Mouse (Mus musculus): ENCODE results near the gene Pou2f3. TPM values are rescaled to one million over a fixed set of nuclear protein-coding genes. Genes with fewer than 3 reads are reported as not detected.

Gene Pou2f3
- polyA plus RNA-seq, 1 experiment from 2014 or later, result not detected

DNA sequence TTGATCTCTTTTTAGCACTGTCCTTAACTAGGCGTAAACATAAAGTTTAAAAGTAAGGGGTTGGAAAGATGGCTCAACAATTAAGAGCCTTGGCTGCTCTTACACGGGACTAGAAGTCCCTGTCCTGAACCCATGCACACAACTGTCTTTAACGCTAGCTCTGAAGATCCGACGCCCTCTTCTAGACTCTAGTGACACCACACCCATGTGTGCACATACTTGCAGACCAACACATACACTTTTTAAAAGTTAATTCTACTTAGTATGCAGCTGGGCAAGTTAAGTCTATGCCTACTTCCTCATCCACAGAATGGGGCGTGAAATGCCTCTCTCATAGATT lies 93.2 kb downstream of the Pou2f3 start:
- H3K4me2 ChIP-seq, result peak overlapping the region; percentile 77
- no peaks in the 10 kb centered on the region for H3K9me3 ChIP-seq
- H3K9ac ChIP-seq, result no peak overlapping the region
- ATAC-seq (ENCODE audit: low FRiP score), result peak; percentile 41; the same call in 1 of the 2 replicates
- 0 out of 2 replicates have a peak, but pooled peaks cover 3% of the 10 kb centered on the region for H3K36me3 ChIP-seq
- H3K4me3 ChIP-seq, result peak overlapping the region; percentile 86
- WGBS, result 88% methylated on average over 6 of the region's 6 CpGs
- H3K27me3 ChIP-seq, result no peaks in the 10 kb centered on the region
- H3K27ac ChIP-seq, result peak overlapping the region; percentile 75; the same call in 1 of the 2 replicates
- peaks cover 30% of the 10 kb centered on the region for H3K4me1 ChIP-seq (replicated peaks)

DNA sequence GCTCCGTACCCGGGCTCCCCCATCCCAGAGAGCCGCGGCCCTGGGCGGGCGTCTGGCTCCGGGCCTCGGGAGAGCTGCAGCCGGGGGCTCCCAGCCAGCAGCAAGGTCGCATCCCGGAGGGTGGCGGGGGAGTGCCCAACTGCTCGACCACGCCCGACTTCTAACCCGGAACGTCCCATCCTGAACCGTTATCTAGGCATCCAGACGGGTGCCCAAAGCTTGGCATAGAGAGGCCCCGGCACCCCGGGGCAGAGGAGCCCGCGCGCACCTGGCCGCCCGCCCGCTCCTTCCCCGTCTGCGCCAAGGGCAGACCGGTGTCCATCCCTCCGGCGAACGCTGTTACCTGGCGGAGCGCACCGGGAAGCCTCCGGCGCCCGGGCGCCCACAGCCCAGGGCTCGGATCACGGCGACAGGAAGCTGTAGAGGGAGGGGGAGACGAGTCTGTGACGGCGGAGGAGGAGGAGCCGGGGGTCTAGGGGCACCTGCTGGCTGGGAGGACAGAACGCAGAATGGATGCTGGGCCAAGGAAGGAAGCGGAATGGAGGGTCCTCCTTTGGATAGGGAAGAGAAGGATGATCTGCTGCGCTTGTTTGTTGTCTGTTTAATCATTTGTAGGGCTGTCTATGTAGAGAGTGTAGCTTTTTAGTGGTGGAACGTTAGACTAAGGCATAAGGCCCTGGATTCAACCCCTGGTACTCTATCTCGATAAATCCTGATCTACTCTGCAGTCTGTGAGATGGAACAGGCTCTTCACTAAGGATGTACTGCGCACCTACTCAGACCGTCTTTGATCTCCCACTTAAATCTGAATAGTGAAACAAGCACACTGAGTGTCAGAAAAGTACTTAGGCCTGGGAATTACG lies 93.8 kb downstream of the Pou2f3 start, which contains the start of gene Tmem136:
Gene Tmem136, minus strand, starts transcription at position 437 of the 863 bp plus-strand sequence.
- Histone ChIP-seq H3K4me3 (peak within 1 kb of the TSS; percentile 86), H3K27ac (peak within 1 kb of the TSS; percentile 75)

DNA sequence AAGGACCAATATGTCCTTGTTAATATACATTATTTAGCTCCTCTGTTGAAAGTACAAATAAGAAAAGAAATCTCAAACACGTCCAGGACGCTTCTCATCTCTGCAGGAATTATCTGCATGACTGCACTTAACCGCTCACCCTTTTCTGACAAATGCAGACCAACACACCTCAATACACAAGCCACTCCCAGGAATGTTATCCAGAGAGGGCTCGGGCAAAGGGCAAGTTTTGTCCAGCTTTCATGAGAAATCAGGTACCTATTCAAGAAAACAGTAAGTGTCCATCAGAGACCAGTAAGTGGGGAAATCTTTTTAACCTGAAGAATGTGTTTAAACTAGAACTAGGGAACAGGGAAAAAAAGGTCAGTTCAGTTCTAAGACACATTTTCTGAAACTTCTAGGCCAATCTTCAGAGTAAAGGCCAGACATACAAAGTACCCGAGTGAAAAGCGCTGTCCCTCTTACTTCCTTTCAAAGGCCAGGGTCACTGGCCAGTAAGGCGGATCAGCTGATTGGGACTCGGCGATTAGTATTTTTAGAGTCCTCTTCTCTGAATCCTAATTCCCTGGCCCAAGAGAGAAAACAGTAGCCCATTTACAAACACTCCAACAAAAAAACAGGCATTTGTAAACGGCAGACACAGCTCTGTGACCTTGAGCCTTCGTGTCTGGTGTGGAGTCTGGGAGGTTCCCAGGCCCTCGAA lies 94.6 kb downstream of the Pou2f3 start:
- Histone ChIP-seq H3K9me3 (no peaks in the 10 kb centered on the region), H3K36me3 (peaks cover 17% of the 10 kb centered on the region), H3K9ac (peak overlapping the region; percentile 98), H3K4me3 (peak overlapping the region; percentile 86), H3K4me2 (peak overlapping the region; percentile 77), H3K27ac (peak overlapping the region; percentile 75), H3K27me3 (no peaks in the 10 kb centered on the region), H3K4me1 (replicated peaks) (peaks cover 30% of the 10 kb centered on the region)
- 16% methylated on average over 12 of the region's 12 CpGs for WGBS
- no peak for ATAC-seq (ENCODE audit: low FRiP score)

More for the DNA sequence above, 93.8 kb downstream of the Pou2f3 start, which contains the start of gene Tmem136:
- H3K27me3 ChIP-seq, result no peaks in the 10 kb centered on the region
- 4% methylated on average over 55 of the region's 55 CpGs for WGBS
- H3K4me2 ChIP-seq, result peak within 1 kb of the TSS; percentile 77
- peaks cover 9% of the 10 kb centered on the region for H3K36me3 ChIP-seq
- peak within 1 kb of the TSS; percentile 98 for H3K9ac ChIP-seq
- H3K4me1 ChIP-seq (replicated peaks), result peaks cover 30% of the 10 kb centered on the region
- peak; percentile 98 for ATAC-seq (ENCODE audit: low FRiP score)
- H3K9me3 ChIP-seq, result no peaks in the 10 kb centered on the region

DNA sequence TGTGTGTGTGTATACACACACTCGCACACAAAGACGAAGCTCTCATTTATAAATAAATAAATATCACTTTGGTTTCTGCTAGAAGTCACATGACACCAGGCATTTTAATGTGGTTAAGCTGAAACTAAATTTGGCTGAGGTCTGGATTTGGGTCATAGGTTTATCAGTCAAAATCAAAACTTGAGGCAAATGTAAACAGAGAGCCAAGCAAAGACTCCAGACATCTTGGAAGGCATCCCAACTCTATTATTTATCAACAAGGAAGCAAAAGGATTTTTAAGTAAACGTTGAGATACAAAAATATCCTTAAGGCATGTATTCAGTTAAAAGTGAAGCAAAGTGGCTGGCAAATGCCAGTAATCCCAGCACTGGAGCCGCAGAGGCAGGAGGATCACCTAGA lies 95.3 kb downstream of the Pou2f3 start:
- Histone ChIP-seq H3K4me3 (no peak overlapping the region), H3K4me2 (peak overlapping the region; percentile 77; the same call in 1 of the 2 replicates), H3K4me1 (replicated peaks) (peaks cover 30% of the 10 kb centered on the region), H3K27ac (no peak overlapping the region), H3K9me3 (no peaks in the 10 kb centered on the region), H3K36me3 (peaks cover 23% of the 10 kb centered on the region), H3K9ac (no peak overlapping the region), H3K27me3 (no peaks in the 10 kb centered on the region)
- WGBS, result 95% methylated on average over 4 of the region's 4 CpGs
- ATAC-seq (ENCODE audit: low FRiP score), result no peak

DNA sequence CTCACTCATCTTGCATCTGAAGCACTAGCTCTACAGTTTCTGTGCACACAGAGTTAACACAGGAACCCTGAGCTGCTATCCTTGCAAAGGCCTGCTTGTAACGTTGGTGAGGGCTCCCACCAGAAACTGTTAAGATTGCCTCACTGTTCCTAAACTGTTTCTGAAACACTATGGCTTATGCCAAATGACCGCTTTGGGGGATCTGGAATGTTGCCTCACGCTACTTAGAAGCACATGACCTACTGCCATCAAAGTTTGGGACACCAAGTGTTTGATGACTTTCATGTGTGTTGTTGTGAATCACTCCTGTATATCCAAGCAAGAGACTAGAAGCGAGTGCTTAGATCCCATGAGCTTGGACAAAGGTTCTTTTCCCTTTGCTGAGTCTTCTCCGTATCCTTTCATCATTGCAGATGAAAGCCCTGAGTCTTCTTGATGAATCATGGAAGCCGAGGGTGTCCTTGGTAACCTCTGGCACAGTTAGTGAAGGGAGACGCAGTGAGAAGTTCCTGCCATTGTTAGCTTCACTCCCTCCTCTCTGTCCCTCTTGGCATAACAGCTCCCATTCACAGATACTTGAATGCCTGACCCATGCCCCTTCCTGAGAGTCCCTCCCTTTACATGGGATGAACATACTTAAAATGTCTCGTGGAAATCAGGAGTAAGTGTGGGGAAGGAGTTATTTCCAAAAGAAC lies 99.7 kb downstream of the Pou2f3 start:
- no peak overlapping the region for H3K9ac ChIP-seq
- no peak for ATAC-seq (ENCODE audit: low FRiP score)
- H3K36me3 ChIP-seq, result peaks cover 23% of the 10 kb centered on the region
- no peaks in the 10 kb centered on the region for H3K9me3 ChIP-seq
- peaks cover 30% of the 10 kb centered on the region for H3K4me1 ChIP-seq (replicated peaks)
- 83% methylated on average over 8 of the region's 8 CpGs for WGBS
- no peak overlapping the region for H3K4me3 ChIP-seq
- no peaks in the 10 kb centered on the region for H3K27me3 ChIP-seq
- no peak overlapping the region for H3K27ac ChIP-seq
- H3K4me2 ChIP-seq, result no peak overlapping the region

DNA sequence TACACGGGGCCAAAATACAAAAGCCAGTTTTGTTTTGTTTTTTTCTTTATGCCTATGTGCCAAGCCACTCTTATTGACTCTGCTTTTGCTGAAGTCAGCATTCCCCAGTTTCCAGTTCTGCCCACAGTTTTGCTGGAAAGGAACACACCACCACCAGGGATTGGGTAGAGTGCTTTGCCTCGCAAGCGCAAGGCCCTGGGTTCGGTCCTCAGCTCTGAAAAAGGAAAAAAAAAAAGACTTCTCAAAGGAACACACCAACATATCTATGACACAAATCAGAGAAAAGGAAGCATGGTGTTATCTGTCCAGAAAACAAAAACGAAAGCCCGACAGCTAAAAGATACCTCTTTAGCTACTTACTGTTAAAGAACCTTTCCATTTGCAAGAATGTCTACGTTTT lies 101.0 kb downstream of the Pou2f3 start:
- no peak for ATAC-seq (ENCODE audit: low FRiP score)
- Histone ChIP-seq H3K4me3 (no peak overlapping the region), H3K9me3 (no peaks in the 10 kb centered on the region), H3K9ac (no peak overlapping the region), H3K4me1 (replicated peaks) (peaks cover 30% of the 10 kb centered on the region), H3K4me2 (no peak overlapping the region), H3K27ac (no peak overlapping the region), H3K27me3 (no peaks in the 10 kb centered on the region), H3K36me3 (peaks cover 23% of the 10 kb centered on the region)
- 87% methylated on average over 7 of the region's 7 CpGs for WGBS

DNA sequence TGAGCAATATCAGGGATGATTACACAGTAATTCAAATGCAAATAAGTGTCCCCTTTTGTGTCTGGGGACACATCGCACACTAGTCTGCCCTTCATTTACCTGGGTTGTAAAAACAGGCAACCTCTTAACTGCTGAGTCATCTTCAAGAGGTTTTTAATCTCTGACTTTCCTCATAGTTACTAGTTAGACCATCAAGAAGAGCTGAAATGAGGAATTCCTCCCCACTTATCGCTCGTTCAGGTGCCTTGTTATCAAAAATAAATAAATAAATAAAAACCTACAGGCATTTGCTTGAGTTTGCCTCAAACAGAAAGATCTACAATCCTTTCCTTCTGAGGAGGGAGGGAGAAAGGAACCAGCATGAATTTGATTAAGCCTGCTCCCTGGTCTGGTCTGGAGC lies 101.4 kb downstream of the Pou2f3 start:
- WGBS, result 87% methylated on average over 3 of the region's 3 CpGs
- no peak overlapping the region for H3K4me2 ChIP-seq
- ATAC-seq (ENCODE audit: low FRiP score), result no peak

DNA sequence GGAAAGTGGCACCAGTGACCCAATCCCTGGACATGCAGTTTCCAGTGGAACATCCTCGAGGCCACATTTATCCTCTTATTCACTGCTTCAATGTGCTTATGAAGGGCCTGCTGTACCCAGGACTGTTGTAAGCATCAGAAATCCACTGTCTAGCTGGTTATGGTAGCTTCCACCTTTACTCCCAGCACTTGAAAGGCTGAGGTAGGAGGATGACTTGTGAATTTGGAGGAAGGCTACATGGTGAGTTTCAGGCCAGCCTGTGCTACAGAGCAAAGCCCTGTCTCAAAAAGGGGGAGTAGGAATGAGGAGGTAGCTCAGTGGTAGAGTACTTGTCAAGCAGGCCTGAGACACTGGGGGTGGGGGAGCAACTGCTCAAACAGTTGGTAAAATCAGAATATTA lies 102.1 kb downstream of the Pou2f3 start:
- ATAC-seq (ENCODE audit: low FRiP score), result no peak
- WGBS, result 86% methylated on average over 1 of the region's 1 CpGs
- no peak overlapping the region for H3K4me3 ChIP-seq

More for the DNA sequence above, 101.4 kb downstream of the Pou2f3 start:
- peaks cover 30% of the 10 kb centered on the region for H3K4me1 ChIP-seq (replicated peaks)
- H3K27me3 ChIP-seq, result no peaks in the 10 kb centered on the region
- H3K36me3 ChIP-seq, result peaks cover 23% of the 10 kb centered on the region
- H3K27ac ChIP-seq, result no peak overlapping the region
- no peaks in the 10 kb centered on the region for H3K9me3 ChIP-seq
- no peak overlapping the region for H3K9ac ChIP-seq
- H3K4me3 ChIP-seq, result no peak overlapping the region

DNA sequence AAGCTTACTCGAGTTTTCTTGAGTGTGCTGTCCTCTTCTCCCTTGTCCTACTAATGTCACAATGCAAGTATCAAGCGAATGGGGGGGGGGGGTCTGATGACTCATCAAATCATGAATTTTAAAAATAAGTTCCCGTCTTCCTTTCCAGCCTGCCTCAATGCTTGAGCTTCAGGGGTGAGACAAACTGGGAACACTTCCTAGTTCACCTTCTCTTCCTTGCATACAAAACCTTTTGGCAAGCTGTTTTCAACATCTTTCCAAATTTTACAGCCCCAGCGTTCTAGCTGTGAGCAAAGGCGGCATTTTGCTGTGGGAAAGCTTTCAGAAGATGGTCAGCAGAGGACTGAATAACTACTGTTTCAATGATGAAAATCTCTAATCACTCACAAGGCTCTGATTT lies 102.6 kb downstream of the Pou2f3 start:
- no peak overlapping the region for H3K9ac ChIP-seq
- 66% methylated on average over 5 of the region's 5 CpGs for WGBS
- H3K27me3 ChIP-seq, result no peaks in the 10 kb centered on the region
- no peaks in the 10 kb centered on the region for H3K9me3 ChIP-seq
- no peak for ATAC-seq (ENCODE audit: low FRiP score)
- H3K36me3 ChIP-seq, result peaks cover 23% of the 10 kb centered on the region
- no peak overlapping the region for H3K27ac ChIP-seq
- H3K4me1 ChIP-seq (replicated peaks), result peaks cover 37% of the 10 kb centered on the region
- no peak overlapping the region for H3K4me2 ChIP-seq
- no peak overlapping the region for H3K4me3 ChIP-seq

More for the DNA sequence above, 102.1 kb downstream of the Pou2f3 start:
- no peak overlapping the region for H3K4me2 ChIP-seq
- peaks cover 32% of the 10 kb centered on the region for H3K4me1 ChIP-seq (replicated peaks)
- H3K27me3 ChIP-seq, result no peaks in the 10 kb centered on the region
- H3K36me3 ChIP-seq, result peaks cover 23% of the 10 kb centered on the region
- H3K9ac ChIP-seq, result no peak overlapping the region
- no peaks in the 10 kb centered on the region for H3K9me3 ChIP-seq
- no peak overlapping the region for H3K27ac ChIP-seq

DNA sequence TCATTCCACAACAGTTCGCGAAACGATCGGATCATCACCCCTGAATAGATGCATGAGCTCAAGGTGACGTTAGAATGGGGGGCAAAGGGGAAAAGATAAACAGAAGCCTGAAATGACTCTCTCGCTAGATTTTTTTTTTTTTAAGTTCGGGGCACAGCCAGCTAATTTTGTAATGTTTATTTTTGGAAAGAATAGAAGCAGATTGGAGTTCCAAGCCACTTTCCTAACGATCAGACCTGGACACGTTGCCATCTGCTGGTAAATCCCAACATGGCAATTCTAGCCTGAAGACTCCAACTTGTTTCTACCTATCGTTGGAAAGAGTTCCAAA lies 103.0 kb downstream of the Pou2f3 start, which contains the start of gene Arhgef12:
Gene Arhgef12, minus strand, starts transcription at position 53 of the 331 bp plus-strand sequence.
- Histone ChIP-seq H3K9me3 (no peaks in the 10 kb centered on the region), H3K27ac (peak within 1 kb of the TSS; percentile 89), H3K36me3 (peaks cover 20% of the 10 kb centered on the region), H3K4me1 (replicated peaks) (peaks cover 41% of the 10 kb centered on the region), H3K27me3 (no peaks in the 10 kb centered on the region), H3K4me2 (peak within 1 kb of the TSS; percentile 91), H3K4me3 (peak within 1 kb of the TSS; percentile 89), H3K9ac (peak within 1 kb of the TSS; percentile 90)
- WGBS, result 33% methylated on average over 10 of the region's 10 CpGs
- no peak for ATAC-seq (ENCODE audit: low FRiP score)

DNA sequence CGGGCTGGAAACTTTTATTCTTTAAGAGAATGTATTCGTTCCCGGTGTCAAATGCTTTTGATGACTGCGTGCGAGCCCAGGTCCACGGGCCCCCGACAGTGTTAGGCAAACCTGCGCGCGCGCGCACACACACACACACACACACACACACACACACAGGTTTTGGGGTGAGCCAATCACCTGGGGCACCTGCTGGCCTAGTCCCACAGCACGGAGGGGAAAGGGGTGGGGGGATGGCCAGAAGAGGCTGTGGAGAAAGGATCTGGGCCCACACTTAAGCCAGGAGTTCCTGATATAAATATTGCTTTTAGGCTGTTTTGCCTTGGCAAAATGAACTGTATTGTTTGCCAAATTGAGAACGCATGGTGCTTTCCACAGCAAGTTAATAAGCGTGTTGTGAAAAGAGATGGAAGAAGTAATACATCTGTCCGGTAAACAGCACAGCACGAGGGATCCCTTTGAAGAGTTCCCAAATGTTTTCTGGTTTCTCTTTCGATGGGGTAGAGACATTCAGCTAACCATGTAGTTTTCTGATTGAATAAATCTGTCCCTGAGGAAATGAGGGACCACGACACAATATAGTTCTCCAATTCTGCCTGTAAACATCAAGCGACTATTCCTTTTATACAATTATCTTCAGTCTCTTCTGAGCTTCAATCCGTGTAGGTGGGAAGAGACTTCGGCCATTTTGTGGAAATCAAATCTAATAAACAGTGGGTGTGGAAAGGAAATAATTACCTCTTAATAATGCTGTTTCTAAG lies 103.6 kb downstream of the Pou2f3 start:
- Histone ChIP-seq H3K4me3 (peak overlapping the region; percentile 89), H3K36me3 (peaks cover 16% of the 10 kb centered on the region), H3K9me3 (no peaks in the 10 kb centered on the region), H3K4me2 (peak overlapping the region; percentile 91), H3K4me1 (replicated peaks) (peaks cover 45% of the 10 kb centered on the region), H3K9ac (peak overlapping the region; percentile 90), H3K27ac (peak overlapping the region; percentile 89), H3K27me3 (no peaks in the 10 kb centered on the region)
- WGBS, result 24% methylated on average over 22 of the region's 22 CpGs
- ATAC-seq (ENCODE audit: low FRiP score), result peak; percentile 60

Data from hindbrain, embryonic 13.5 days (tissue).